In genomic region chr16:17721822-17722460, GRCm38 (mm10) we compare ENCODE assay signal across 8 mouse cellular contexts. TPM values are rescaled to one million over a fixed set of nuclear protein-coding genes. Genes with fewer than 3 reads are reported as not detected.
DNase-seq lines count a peak whose midpoint lies in the region; ATAC-seq and TF ChIP-seq lines count a peak whose summit lies in the region.

No protein-coding gene starts in this region.

- H3K27me3 ChIP-seq in heart, embryonic 12.5 days (replicated peaks): no peaks in the 10 kb centered on the region
- H3K27me3 ChIP-seq in testis, adult 2 months (ENCODE audit: control insufficient read depth, insufficient read depth, low read length): no peaks in the 10 kb centered on the region
- no peaks in the 10 kb centered on the region for H3K27me3 ChIP-seq in intestine, embryonic 15.5 days (replicated peaks)
- no peaks in the 10 kb centered on the region for H3K27me3 ChIP-seq in neural tube, embryonic 14.5 days (ENCODE audit: control insufficient read depth, insufficient read depth, low read length)

- peak; percentile 34; the same call in 1 of the 2 replicates for ATAC-seq in heart, embryonic 12.5 days (ENCODE audit: insufficient number of reproducible peaks, low FRiP score)
- ATAC-seq in intestine, embryonic 15.5 days: peak; percentile 66
- ATAC-seq in neural tube, embryonic 14.5 days (ENCODE audit: low read depth): 0 out of 2 replicates have a peak, but pooled peaks have one; percentile 18

- H3K4me1 ChIP-seq in heart, embryonic 12.5 days (replicated peaks): peaks cover 34% of the 10 kb centered on the region
- H3K4me1 ChIP-seq in testis, adult 2 months (ENCODE audit: control insufficient read depth, insufficient read depth, low read length): peaks cover 8% of the 10 kb centered on the region
- H3K4me1 ChIP-seq in intestine, embryonic 15.5 days (replicated peaks): peaks cover 7% of the 10 kb centered on the region
- H3K4me1 ChIP-seq in neural tube, embryonic 14.5 days (ENCODE audit: control insufficient read depth, insufficient read depth, low read length): peaks cover 13% of the 10 kb centered on the region

- peak overlapping the region; percentile 82 for H3K27ac ChIP-seq in heart, embryonic 12.5 days (ENCODE audit: poor library complexity, severe bottlenecking)
- no peak overlapping the region; the same call in 1 of the 2 replicates for H3K27ac ChIP-seq in testis, adult 2 months (ENCODE audit: control insufficient read depth, insufficient read depth, low read depth, low read length)
- H3K27ac ChIP-seq in intestine, embryonic 15.5 days: peak overlapping the region; percentile 83
- peak overlapping the region; percentile 74 for H3K27ac ChIP-seq in neural tube, embryonic 14.5 days (ENCODE audit: low read depth, low read length)

- WGBS in heart, embryonic 12.5 days: 3% methylated on average over 10 of the region's 10 CpGs
- 3% methylated on average over 10 of the region's 10 CpGs for WGBS in intestine, embryonic 15.5 days
- 8% methylated on average over 10 of the region's 10 CpGs for WGBS in neural tube, embryonic 14.5 days

- no peak for DNase-seq in heart, adult 11 months
- DNase-seq in testis, postnatal 10 days (ENCODE audit: low spot score): no peak
- DNase-seq in urinary bladder, postnatal 4 days (ENCODE audit: low spot score in 2 of 2): no peak
- DNase-seq in thymus, postnatal 0 days (ENCODE audit: low spot score): no peak

- no peak for TF ChIP-seq POLR2A in testis, adult 2 months (IDR thresholded peaks at IDR 0.05; ENCODE audit: control insufficient read depth, low read depth, low read length)

- no peak for TF ChIP-seq CTCF in testis, adult 2 months (IDR thresholded peaks at IDR 0.05; ENCODE audit: control insufficient read depth, insufficient read depth, insufficient replicate concordance, low read depth, low read length)

- H3K9me3 ChIP-seq in heart, embryonic 12.5 days (replicated peaks): no peaks in the 10 kb centered on the region
- H3K9me3 ChIP-seq in intestine, embryonic 15.5 days: no peaks in the 10 kb centered on the region
- H3K9me3 ChIP-seq in neural tube, embryonic 14.5 days (ENCODE audit: control insufficient read depth, low read length): no peaks in the 10 kb centered on the region

- peak overlapping the region; percentile 99 for H3K4me3 ChIP-seq in heart, embryonic 12.5 days
- peak overlapping the region; percentile 99 for H3K4me3 ChIP-seq in testis, adult 2 months (ENCODE audit: control insufficient read depth, low read depth, low read length)
- H3K4me3 ChIP-seq in intestine, embryonic 15.5 days (replicated peaks): peak overlapping the region; percentile 82
- peak overlapping the region; percentile 67 for H3K4me3 ChIP-seq in neural tube, embryonic 14.5 days (ENCODE audit: low read depth, low read length)

- H3K9ac ChIP-seq in heart, embryonic 12.5 days: peak overlapping the region; percentile 96
- peak overlapping the region; percentile 86 for H3K9ac ChIP-seq in intestine, embryonic 15.5 days
- peak overlapping the region; percentile 79 for H3K9ac ChIP-seq in neural tube, embryonic 14.5 days (replicated peaks; ENCODE audit: low read depth, low read length)

- peak overlapping the region; percentile 91 for H3K4me2 ChIP-seq in heart, embryonic 12.5 days
- peak overlapping the region; percentile 69 for H3K4me2 ChIP-seq in intestine, embryonic 15.5 days (replicated peaks)
- H3K4me2 ChIP-seq in neural tube, embryonic 14.5 days (ENCODE audit: low read depth, low read length): peak overlapping the region; percentile 97

- H3K36me3 ChIP-seq in heart, embryonic 12.5 days: no peaks in the 10 kb centered on the region
- H3K36me3 ChIP-seq in testis, adult 2 months (ENCODE audit: control insufficient read depth, insufficient read depth, low read length): no peaks in the 10 kb centered on the region
- no peaks in the 10 kb centered on the region for H3K36me3 ChIP-seq in intestine, embryonic 15.5 days
- H3K36me3 ChIP-seq in neural tube, embryonic 14.5 days (ENCODE audit: control insufficient read depth, insufficient read depth, low read length): no peaks in the 10 kb centered on the region

RNA-seq across cellular contexts. Expression of gene Med15, which starts 10.8 kb away (rescaled TPM):
- polyA plus RNA-seq in heart, embryonic 12.5 days (2016; fragmentation: Nextera tagmentation; extraction: Ambion mirVana): 36.9 and 39.9 TPM in 2 replicates
- polyA plus RNA-seq in testis, adult 2 months (2012; rRNA removed): 86.1 and 95.2 TPM in 2 replicates
- polyA plus RNA-seq in intestine, embryonic 15.5 days (2015; fragmentation: Nextera tagmentation; extraction: Ambion mirVana): 38.0 and 43.0 TPM in 2 replicates
- polyA plus RNA-seq in neural tube, embryonic 14.5 days (2014; fragmentation: Nextera tagmentation; extraction: Ambion mirVana): 46.9 and 51.0 TPM in 2 replicates
- polyA plus RNA-seq in thymus, postnatal 0 days (2015; fragmentation: Nextera tagmentation; extraction: Ambion mirVana): 31.6 and 36.9 TPM in 2 replicates

RNA-seq across cellular contexts. Expression of gene Klhl22, which starts 37.5 kb away (rescaled TPM):
- polyA plus RNA-seq in heart, embryonic 12.5 days (2016; fragmentation: Nextera tagmentation; extraction: Ambion mirVana): 42.7 and 44.4 TPM in 2 replicates
- polyA plus RNA-seq in testis, adult 2 months (2012; rRNA removed): 9.1 and 9.4 TPM in 2 replicates
- 52.3 and 55.6 TPM in 2 replicates for polyA plus RNA-seq in intestine, embryonic 15.5 days (2015; fragmentation: Nextera tagmentation; extraction: Ambion mirVana)
- polyA plus RNA-seq in neural tube, embryonic 14.5 days (2014; fragmentation: Nextera tagmentation; extraction: Ambion mirVana): 90.9 and 98.9 TPM in 2 replicates
- 27.6 and 30.2 TPM in 2 replicates for polyA plus RNA-seq in thymus, postnatal 0 days (2015; fragmentation: Nextera tagmentation; extraction: Ambion mirVana)
